Mouse (Mus musculus) kidney, embryonic 16.5 days (tissue): ENCODE results near the gene Cbr2. TPM values are rescaled to one million over a fixed set of nuclear protein-coding genes. Genes with fewer than 3 reads are reported as not detected.
"Not testable (repeated sequence)": the region's sequence is repeated elsewhere in the genome, so short reads cannot be mapped to it uniquely, and the experiment has no call there.

ENCODE experiments used
- ATAC-seq: fragments of 200-750 bp; cut with Nextera tagmentation; 2 replicates; pipeline ENCODE4 v1.8.0; 2017; ENCODE audit warnings: moderate TSS enrichment; ENCODE audit not compliant: low FRiP score, low TSS enrichment
- H3K27ac ChIP-seq: fragments of 300-500 bp; sonication (generic); 2 replicates; pipeline ENCODE4 v1.5.1; 2014; ENCODE audit warnings: low read length
- H3K27me3 ChIP-seq: fragments of 300-500 bp; sonication (generic); 2 replicates; pipeline ENCODE4 v1.6.1; 2014; ENCODE audit warnings: low read length, control low read depth, mixed read lengths; ENCODE audit not compliant: insufficient read depth
- H3K36me3 ChIP-seq: fragments of 300-500 bp; sonication (generic); 2 replicates; pipeline ENCODE4 v1.6.1; 2014; ENCODE audit warnings: low read length, control low read depth, mixed read lengths; ENCODE audit not compliant: insufficient read depth
- H3K4me1 ChIP-seq: fragments of 300-500 bp; sonication (generic); 2 replicates; pipeline ENCODE4 v1.6.1; 2014; ENCODE audit warnings: low read length, control low read depth, mixed read lengths; ENCODE audit not compliant: insufficient read depth
- H3K4me2 ChIP-seq: fragments of 300-500 bp; sonication (generic); replicated peaks from 2 replicates; pipeline ENCODE4 v1.6.1; 2014; ENCODE audit warnings: low read depth, low read length
- H3K4me3 ChIP-seq: fragments of 300-500 bp; sonication (generic); 2 replicates; pipeline ENCODE4 v1.5.1; 2014; ENCODE audit warnings: mild to moderate bottlenecking, low read length
- H3K9ac ChIP-seq: fragments of 300-500 bp; sonication (generic); replicated peaks from 2 replicates; pipeline ENCODE4 v1.6.1; 2014; ENCODE audit warnings: low read length
- H3K9me3 ChIP-seq: fragments of 300-500 bp; sonication (generic); 2 replicates; pipeline ENCODE4 v1.6.1; 2016; ENCODE audit warnings: low read length, control low read depth
- WGBS: fragments of 180-500 bp; shearing (Covaris S2); extraction: QIAGEN DNeasy Blood & Tissue Kit; methylation state at CpG from one replicate; pipeline ENCODE4 v1.1.7; 2014; 5-methylcytosine and 5-hydroxymethylcytosine counted together
- polyA plus RNA-seq: library from polyadenylated mRNA; unstranded; fragments of >200 nt; fragmentation: Nextera tagmentation; extraction: Ambion mirVana; gene quantifications from 2 replicates; pipeline ENCODE4 v1.2.1, GENCODE M21; 2015

The Cbr2 gene
- polyA plus RNA-seq = 2.1 and 4.3 TPM in 2 replicates

- 55% methylated on average over 12 of the region's 12 CpGs for WGBS
Observed at GRCm38 (mm10) chr11:120731858-120732680, at the start of gene Cbr2. Gene Cbr2, minus strand, starts transcription at chr11:120732114.

GRCm38 (mm10) chr11:120781361-120781760 lies 49.4 kb upstream of the Cbr2 start:
- H3K9ac ChIP-seq, H3K4me2 ChIP-seq, H3K9me3 ChIP-seq, H3K27me3 ChIP-seq, H3K4me3 ChIP-seq, ATAC-seq, H3K36me3 ChIP-seq, H3K27ac ChIP-seq: not testable (repeated sequence)
- peaks cover 16% of the 10 kb centered on the region for H3K4me1 ChIP-seq
- 91% methylated on average over 6 of the region's 6 CpGs for WGBS

More at GRCm38 (mm10) chr11:120731858-120732680, at the start of gene Cbr2:
- Histone ChIP-seq H3K27me3 (no peaks in the 10 kb centered on the region), H3K36me3 (no peaks in the 10 kb centered on the region), H3K4me3 (no peak within 1 kb of the TSS), H3K9ac (no peak within 1 kb of the TSS), H3K27ac (no peak within 1 kb of the TSS), H3K4me1 (0 out of 2 replicates have a peak, but pooled peaks cover 4% of the 10 kb centered on the region), H3K4me2 (no peak within 1 kb of the TSS), H3K9me3 (no peaks in the 10 kb centered on the region)
- ATAC-seq = no peak

- no peak for ATAC-seq
- WGBS = 95% methylated on average over 1 of the region's 1 CpGs
- Histone ChIP-seq H3K4me1 (peaks cover 9% of the 10 kb centered on the region), H3K9ac (no peak overlapping the region), H3K27me3 (no peaks in the 10 kb centered on the region; the same call in 1 of the 2 replicates), H3K4me2 (no peak overlapping the region), H3K9me3 (no peaks in the 10 kb centered on the region), H3K4me3 (no peak overlapping the region), H3K27ac (no peak overlapping the region), H3K36me3 (no peaks in the 10 kb centered on the region)
Observed at GRCm38 (mm10) chr11:120779876-120780275, 48.0 kb upstream of the Cbr2 start.

- no peaks in the 10 kb centered on the region for H3K9me3 ChIP-seq
- H3K4me3 ChIP-seq = no peak overlapping the region
- no peak overlapping the region for H3K9ac ChIP-seq
- H3K4me1 ChIP-seq = no peaks in the 10 kb centered on the region
- no peak for ATAC-seq
- H3K27me3 ChIP-seq = no peaks in the 10 kb centered on the region
- no peak overlapping the region for H3K27ac ChIP-seq
- H3K4me2 ChIP-seq = no peak overlapping the region
- WGBS = 34% methylated on average over 6 of the region's 6 CpGs
- no peaks in the 10 kb centered on the region for H3K36me3 ChIP-seq
Observed at GRCm38 (mm10) chr11:120777123-120777522, 45.2 kb upstream of the Cbr2 start.

- Histone ChIP-seq H3K27me3 (no peaks in the 10 kb centered on the region), H3K27ac (no peak overlapping the region), H3K36me3 (no peaks in the 10 kb centered on the region), H3K4me2 (no peak overlapping the region), H3K4me3 (no peak overlapping the region), H3K4me1 (no peaks in the 10 kb centered on the region), H3K9me3 (no peaks in the 10 kb centered on the region), H3K9ac (no peak overlapping the region; the same call in 1 of the 2 replicates)
- peak; percentile 89 for ATAC-seq
- 22% methylated on average over 15 of the region's 15 CpGs for WGBS
Observed at GRCm38 (mm10) chr11:120775774-120776469, 44.0 kb upstream of the Cbr2 start.

GRCm38 (mm10) chr11:120773463-120774190 lies 41.7 kb upstream of the Cbr2 start:
- H3K27ac ChIP-seq = no peak overlapping the region
- H3K36me3 ChIP-seq = no peaks in the 10 kb centered on the region
- H3K27me3 ChIP-seq = no peaks in the 10 kb centered on the region
- 85% methylated on average over 7 of the region's 7 CpGs for WGBS
- H3K4me1 ChIP-seq = no peaks in the 10 kb centered on the region
- H3K4me3 ChIP-seq = no peak overlapping the region
- no peak for ATAC-seq
- no peak overlapping the region for H3K4me2 ChIP-seq
- H3K9ac ChIP-seq = no peak overlapping the region
- no peaks in the 10 kb centered on the region for H3K9me3 ChIP-seq

GRCm38 (mm10) chr11:120772749-120773148 lies 40.8 kb upstream of the Cbr2 start:
- 81% methylated on average over 3 of the region's 3 CpGs for WGBS
- no peak overlapping the region for H3K4me2 ChIP-seq
- H3K4me3 ChIP-seq = no peak overlapping the region

GRCm38 (mm10) chr11:120768206-120768605 lies 36.3 kb upstream of the Cbr2 start:
- no peaks in the 10 kb centered on the region for H3K4me1 ChIP-seq
- 0 out of 2 replicates have a peak, but pooled peaks cover 2% of the 10 kb centered on the region for H3K27me3 ChIP-seq
- no peaks in the 10 kb centered on the region for H3K36me3 ChIP-seq
- H3K4me3 ChIP-seq = no peak overlapping the region
- H3K27ac ChIP-seq = no peak overlapping the region
- WGBS = 38% methylated on average over 1 of the region's 1 CpGs
- peak; percentile 46; the same call in 1 of the 2 replicates for ATAC-seq
- H3K9ac ChIP-seq = no peak overlapping the region
- H3K4me2 ChIP-seq = no peak overlapping the region
- no peaks in the 10 kb centered on the region for H3K9me3 ChIP-seq

More at GRCm38 (mm10) chr11:120772749-120773148, 40.8 kb upstream of the Cbr2 start:
- no peaks in the 10 kb centered on the region for H3K9me3 ChIP-seq
- H3K9ac ChIP-seq = no peak overlapping the region
- no peak for ATAC-seq
- H3K4me1 ChIP-seq = no peaks in the 10 kb centered on the region
- no peak overlapping the region for H3K27ac ChIP-seq
- no peaks in the 10 kb centered on the region for H3K36me3 ChIP-seq
- H3K27me3 ChIP-seq = no peaks in the 10 kb centered on the region

- H3K4me2 ChIP-seq, H3K36me3 ChIP-seq, H3K4me1 ChIP-seq, H3K9me3 ChIP-seq, H3K9ac ChIP-seq, H3K27ac ChIP-seq, H3K4me3 ChIP-seq, ATAC-seq, H3K27me3 ChIP-seq: not testable (repeated sequence)
- whole genome bisulfite sequencing = 54% methylated on average over 3 of the region's 7 CpGs
Observed at GRCm38 (mm10) chr11:120767023-120767422, 35.1 kb upstream of the Cbr2 start.
